Mouse (Mus musculus) lung, adult 2 months (tissue): Measurements from ENCODE around the gene Dntt.

Source experiments
- CTCF ChIP-seq: fragments of 200-500 bp; IDR thresholded peaks from 2 replicates; pipeline ENCODE4 v1.5.1; 2011; ENCODE audit warnings: mild to moderate bottlenecking, low read length, control low read depth; ENCODE audit not compliant: insufficient read depth
- POLR2A ChIP-seq: fragments of 200-500 bp; IDR thresholded peaks from 2 replicates; pipeline ENCODE4 v1.6.1; 2011; ENCODE audit warnings: low read depth, mild to moderate bottlenecking, control low read depth, low read length, borderline replicate concordance; ENCODE audit errors: extremely low read depth

DNA sequence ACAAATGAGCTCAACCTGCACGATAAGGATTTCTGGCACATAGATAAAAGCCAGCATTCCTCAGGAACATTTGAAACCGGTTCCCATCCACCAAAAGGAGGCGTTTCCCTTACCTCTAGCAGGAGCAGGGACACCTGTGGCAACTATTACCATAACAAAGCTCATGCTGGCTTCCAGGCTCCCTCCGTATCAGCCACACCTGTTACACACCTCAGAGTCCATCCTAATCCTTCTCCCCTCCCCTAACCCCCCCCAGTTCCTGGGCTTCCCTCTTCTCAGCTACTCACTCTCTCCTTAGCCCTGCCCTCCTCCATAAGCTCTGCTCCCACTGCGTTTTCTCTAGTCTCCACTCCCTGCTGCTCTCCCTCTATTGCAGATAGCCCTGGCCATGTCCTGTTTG, 15.5 kb upstream of the Dntt start:
- no peak for TF ChIP-seq POLR2A
- no peak for TF ChIP-seq CTCF
